Mouse (Mus musculus): Measurements from ENCODE around the gene Reep1. TPM values are rescaled to one million over a fixed set of nuclear protein-coding genes. Genes with fewer than 3 reads are reported as not detected.

Reep1 gene
- 21.2 and 24.9 TPM in 2 replicates for polyA plus RNA-seq (2016; fragmentation: Nextera tagmentation; extraction: Ambion mirVana)

GRCm38 (mm10) chr6:71707511-71708501 is at the start of gene Reep1:
TSS of gene Reep1 (plus strand) at chr6:71707561.
- H3K27ac ChIP-seq: peak within 1 kb of the TSS; percentile 93

DNA sequence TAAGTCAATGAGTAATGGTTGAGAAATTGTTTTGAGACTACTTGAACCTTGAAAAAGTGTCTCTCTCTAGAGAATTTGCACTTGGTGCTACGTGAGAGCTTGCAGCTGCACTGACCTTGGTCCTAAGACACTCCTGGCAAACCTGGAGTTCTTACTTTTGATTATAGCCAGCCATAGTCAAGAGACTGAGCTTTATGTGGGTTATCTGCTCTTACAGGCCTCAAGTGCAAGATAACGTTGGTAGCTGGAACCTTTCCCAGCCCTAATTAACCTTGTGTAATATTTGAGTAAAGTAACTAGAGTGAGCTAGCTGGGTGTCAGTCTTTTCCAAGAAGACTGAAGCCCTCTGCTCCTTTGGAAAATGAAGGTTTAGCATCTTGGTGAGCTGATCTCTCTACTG is 49.1 kb upstream of the Reep1 start:
- Histone ChIP-seq H3K27ac (no peak overlapping the region), H3K27me3 (ENCODE audit: insufficient read depth, poor library complexity, severe bottlenecking) (no peaks in the 10 kb centered on the region), H3K4me3 (no peak overlapping the region), H3K4me1 (peaks cover 4% of the 10 kb centered on the region), H3K9me3 (no peaks in the 10 kb centered on the region), H3K36me3 (no peaks in the 10 kb centered on the region)
- 26% methylated on average over 2 of the region's 2 CpGs for WGBS
- no peak for DNase-seq (ENCODE audit: low spot score)

More at GRCm38 (mm10) chr6:71707511-71708501, at the start of gene Reep1:
- Histone ChIP-seq H3K27me3 (ENCODE audit: insufficient read depth, poor library complexity, severe bottlenecking) (peaks cover 15% of the 10 kb centered on the region; the same call in 1 of the 2 replicates), H3K36me3 (peaks cover 12% of the 10 kb centered on the region), H3K9me3 (no peaks in the 10 kb centered on the region), H3K4me1 (peaks cover 20% of the 10 kb centered on the region), H3K4me3 (peak within 1 kb of the TSS; percentile 81)
- DNase-seq (ENCODE audit: low spot score): peak; percentile 88
- WGBS: under 1% methylated on average over 77 of the region's 91 CpGs

DNA sequence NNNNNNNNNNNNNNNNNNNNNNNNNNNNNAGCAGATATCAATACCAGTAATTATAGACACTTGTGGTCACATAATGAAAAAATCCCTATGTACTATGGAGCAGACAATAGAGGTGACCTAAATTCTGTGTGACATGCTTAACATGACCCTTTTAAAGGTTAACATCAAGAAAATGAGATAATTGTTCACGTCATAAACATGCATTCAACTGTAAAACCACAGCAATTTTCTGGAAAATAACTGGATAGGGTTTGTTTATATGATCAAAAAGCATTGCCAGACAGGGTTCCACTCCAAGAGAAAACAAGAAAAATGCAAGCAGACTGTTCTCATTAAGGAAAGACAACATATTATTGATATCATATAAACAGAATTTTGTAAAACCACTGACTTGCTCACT is 42.9 kb upstream of the Reep1 start:
- 78% methylated on average over 1 of the region's 1 CpGs for WGBS
- no peak for DNase-seq (ENCODE audit: low spot score)
- Histone ChIP-seq H3K27ac (no peak overlapping the region), H3K4me1 (peaks cover 4% of the 10 kb centered on the region), H3K9me3 (no peaks in the 10 kb centered on the region), H3K4me3 (no peak overlapping the region), H3K36me3 (no peaks in the 10 kb centered on the region), H3K27me3 (ENCODE audit: insufficient read depth, poor library complexity, severe bottlenecking) (no peaks in the 10 kb centered on the region)

GRCm38 (mm10) chr6:71673166-71673565 is 34.2 kb upstream of the Reep1 start:
- Histone ChIP-seq H3K27me3 (ENCODE audit: insufficient read depth, poor library complexity, severe bottlenecking) (no peaks in the 10 kb centered on the region), H3K9me3 (no peaks in the 10 kb centered on the region), H3K36me3 (no peaks in the 10 kb centered on the region), H3K4me1 (no peaks in the 10 kb centered on the region), H3K27ac (no peak overlapping the region), H3K4me3 (no peak overlapping the region)
- DNase-seq (ENCODE audit: low spot score): no peak
- WGBS: 56% methylated on average over 2 of the region's 2 CpGs

GRCm38 (mm10) chr6:71678891-71679290 is 28.5 kb upstream of the Reep1 start:
- WGBS: 54% methylated on average over 7 of the region's 7 CpGs
- no peak for DNase-seq (ENCODE audit: low spot score)
- no peaks in the 10 kb centered on the region for H3K4me1 ChIP-seq
- no peak overlapping the region for H3K4me3 ChIP-seq
- no peak overlapping the region for H3K27ac ChIP-seq
- H3K27me3 ChIP-seq (ENCODE audit: insufficient read depth, poor library complexity, severe bottlenecking): 0 out of 2 replicates have a peak, but pooled peaks cover 4% of the 10 kb centered on the region
- no peaks in the 10 kb centered on the region for H3K36me3 ChIP-seq
- H3K9me3 ChIP-seq: no peaks in the 10 kb centered on the region

GRCm38 (mm10) chr6:71695150-71695549 is 12.2 kb upstream of the Reep1 start:
- no peak for DNase-seq (ENCODE audit: low spot score)
- 87% methylated on average over 2 of the region's 2 CpGs for WGBS
- H3K27me3 ChIP-seq (ENCODE audit: insufficient read depth, poor library complexity, severe bottlenecking): no peaks in the 10 kb centered on the region
- H3K27ac ChIP-seq: no peak overlapping the region
- no peaks in the 10 kb centered on the region for H3K9me3 ChIP-seq
- H3K4me1 ChIP-seq: no peaks in the 10 kb centered on the region
- H3K36me3 ChIP-seq: no peaks in the 10 kb centered on the region
- no peak overlapping the region for H3K4me3 ChIP-seq

- 72% methylated on average over 3 of the region's 3 CpGs for WGBS
- H3K4me3 ChIP-seq: no peak overlapping the region
- no peaks in the 10 kb centered on the region for H3K4me1 ChIP-seq
- no peaks in the 10 kb centered on the region for H3K9me3 ChIP-seq
- no peak overlapping the region for H3K27ac ChIP-seq
- H3K27me3 ChIP-seq (ENCODE audit: insufficient read depth, poor library complexity, severe bottlenecking): no peaks in the 10 kb centered on the region
- peak; percentile 33 for DNase-seq (ENCODE audit: low spot score)
- no peaks in the 10 kb centered on the region for H3K36me3 ChIP-seq
These were observed 11.8 kb upstream of the Reep1 start for GRCm38 (mm10) chr6:71695599-71695998.

DNA sequence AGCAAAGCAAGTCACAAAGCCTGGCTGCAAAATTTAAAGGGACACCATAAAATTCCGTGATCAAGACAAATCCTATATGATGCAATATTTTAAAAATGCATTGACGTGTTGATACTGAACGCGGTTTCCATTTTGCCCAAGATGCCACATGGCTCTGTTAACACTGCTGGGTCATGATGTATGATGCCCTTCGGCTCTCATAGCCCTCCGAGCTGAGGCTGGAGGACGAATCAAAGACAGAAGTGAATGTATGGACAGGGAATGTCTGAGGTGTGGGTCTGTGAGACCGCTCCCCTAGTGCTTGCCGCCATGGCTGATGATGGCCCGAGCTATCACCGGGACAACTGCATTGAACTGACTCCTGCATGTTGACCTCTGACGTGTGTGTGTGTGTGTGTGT is 490 bp upstream of the Reep1 start:
- DNase-seq (ENCODE audit: low spot score): peak; percentile 76
- peak overlapping the region; percentile 81; the same call in 1 of the 2 replicates for H3K4me3 ChIP-seq
- WGBS: 77% methylated on average over 12 of the region's 12 CpGs
- H3K36me3 ChIP-seq: peaks cover 12% of the 10 kb centered on the region
- peaks cover 20% of the 10 kb centered on the region; the same call in 1 of the 2 replicates for H3K27me3 ChIP-seq (ENCODE audit: insufficient read depth, poor library complexity, severe bottlenecking)
- 0 out of 2 replicates have a peak overlapping the region, but pooled peaks have one; percentile 93 for H3K27ac ChIP-seq
- H3K9me3 ChIP-seq: no peaks in the 10 kb centered on the region
- H3K4me1 ChIP-seq: peaks cover 20% of the 10 kb centered on the region

- peaks cover 20% of the 10 kb centered on the region for H3K4me1 ChIP-seq
- peak overlapping the region; percentile 93 for H3K27ac ChIP-seq
- H3K9me3 ChIP-seq: no peaks in the 10 kb centered on the region
- 4% methylated on average over 3 of the region's 3 CpGs for WGBS
- H3K36me3 ChIP-seq: peaks cover 12% of the 10 kb centered on the region
- peak overlapping the region; percentile 81 for H3K4me3 ChIP-seq
- H3K27me3 ChIP-seq (ENCODE audit: insufficient read depth, poor library complexity, severe bottlenecking): peaks cover 15% of the 10 kb centered on the region; the same call in 1 of the 2 replicates
- peak; percentile 74 for DNase-seq (ENCODE audit: low spot score)
These were observed 1.2 kb downstream of the Reep1 start for GRCm38 (mm10) chr6:71708528-71708927.

DNA sequence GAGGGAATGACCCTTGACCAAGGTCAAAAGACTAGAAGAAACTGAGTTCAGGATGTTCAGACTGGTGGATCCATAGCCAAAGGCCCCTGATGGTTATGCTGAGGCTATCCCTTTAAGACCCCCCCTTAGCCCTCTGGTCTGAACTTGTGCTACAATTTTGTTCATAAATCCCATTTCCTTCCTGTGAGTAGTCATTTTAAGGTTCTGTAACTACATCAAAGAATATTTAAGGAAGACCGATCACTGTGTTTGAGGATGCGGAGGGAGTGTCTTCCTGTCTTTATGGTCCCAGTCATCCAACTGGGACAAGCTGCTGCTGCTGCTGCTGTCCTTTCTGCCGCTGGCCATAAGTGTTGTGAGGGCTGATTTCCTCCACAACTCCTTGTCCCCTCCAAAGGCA is 3.0 kb downstream of the Reep1 start:
- DNase-seq (ENCODE audit: low spot score): no peak
- Histone ChIP-seq H3K9me3 (no peaks in the 10 kb centered on the region), H3K27ac (no peak overlapping the region), H3K4me3 (no peak overlapping the region), H3K36me3 (peaks cover 12% of the 10 kb centered on the region), H3K27me3 (ENCODE audit: insufficient read depth, poor library complexity, severe bottlenecking) (peaks cover 15% of the 10 kb centered on the region; the same call in 1 of the 2 replicates), H3K4me1 (peaks cover 25% of the 10 kb centered on the region)
- WGBS: 86% methylated on average over 3 of the region's 3 CpGs

DNA sequence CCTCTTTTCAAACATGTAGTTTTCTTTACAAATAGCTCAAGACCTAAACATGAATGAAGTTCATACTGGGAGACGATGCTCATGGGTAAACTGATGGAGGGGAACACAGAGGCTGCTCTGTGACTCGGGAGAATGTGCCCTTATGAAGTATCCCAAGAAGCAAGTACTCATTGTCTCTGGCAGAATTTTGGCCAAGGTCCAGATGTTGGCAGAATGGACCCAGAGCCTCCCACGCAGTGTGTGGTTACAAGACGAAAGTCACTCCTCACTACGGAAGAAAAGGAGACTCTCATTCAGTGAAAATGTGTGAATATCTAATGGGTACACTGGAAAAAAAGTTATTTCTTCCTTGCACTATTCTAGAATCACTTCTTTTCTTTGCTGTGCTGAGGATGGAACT is 3.8 kb downstream of the Reep1 start:
- Histone ChIP-seq H3K27ac (no peak overlapping the region), H3K36me3 (peaks cover 12% of the 10 kb centered on the region), H3K4me1 (peaks cover 30% of the 10 kb centered on the region), H3K9me3 (no peaks in the 10 kb centered on the region), H3K27me3 (ENCODE audit: insufficient read depth, poor library complexity, severe bottlenecking) (peaks cover 15% of the 10 kb centered on the region; the same call in 1 of the 2 replicates), H3K4me3 (no peak overlapping the region)
- WGBS: 90% methylated on average over 5 of the region's 5 CpGs
- DNase-seq (ENCODE audit: low spot score): peak; percentile 51

DNA sequence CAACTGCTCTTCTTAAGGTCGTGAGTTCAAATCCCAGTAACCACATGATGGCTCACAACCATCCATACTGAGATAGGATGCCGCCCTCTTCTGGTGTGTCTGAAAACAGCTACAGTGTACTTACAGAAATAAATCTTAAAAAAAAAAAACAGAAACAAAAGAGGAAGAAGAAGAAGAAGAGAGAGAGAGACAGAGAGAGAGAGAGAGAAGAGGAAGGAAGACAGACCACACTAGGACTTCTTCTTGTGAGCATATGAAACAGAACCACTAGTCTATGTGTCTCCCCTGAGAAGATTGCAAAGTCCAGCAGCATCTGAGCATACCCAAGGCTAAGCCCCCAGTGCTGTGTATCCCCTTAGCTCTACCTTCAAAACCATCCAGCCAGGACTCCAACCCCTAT is 6.2 kb downstream of the Reep1 start:
- Histone ChIP-seq H3K36me3 (peaks cover 12% of the 10 kb centered on the region), H3K27me3 (ENCODE audit: insufficient read depth, poor library complexity, severe bottlenecking) (peaks cover 8% of the 10 kb centered on the region; the same call in 1 of the 2 replicates), H3K27ac (no peak overlapping the region), H3K9me3 (no peaks in the 10 kb centered on the region), H3K4me1 (peaks cover 21% of the 10 kb centered on the region), H3K4me3 (no peak overlapping the region)
- 76% methylated on average over 2 of the region's 2 CpGs for WGBS
- peak; percentile 57 for DNase-seq (ENCODE audit: low spot score)

GRCm38 (mm10) chr6:71715006-71715405 is 7.6 kb downstream of the Reep1 start:
- Histone ChIP-seq H3K4me1 (peaks cover 13% of the 10 kb centered on the region; the same call in 1 of the 2 replicates), H3K4me3 (no peak overlapping the region), H3K27me3 (ENCODE audit: insufficient read depth, poor library complexity, severe bottlenecking) (no peaks in the 10 kb centered on the region), H3K36me3 (peaks cover 12% of the 10 kb centered on the region), H3K27ac (no peak overlapping the region), H3K9me3 (no peaks in the 10 kb centered on the region)
- WGBS: 76% methylated on average over 5 of the region's 5 CpGs
- peak; percentile 72 for DNase-seq (ENCODE audit: low spot score)

Data from heart, embryonic 10.5 days (tissue).